Mouse (Mus musculus) c-Kit-positive CD71-positive TER-119-positive erythroid progenitor cells, embryonic 14.5 days (primary cell): ENCODE measurements around the gene Heph.
"Not testable (repeated sequence)": the region's sequence is repeated elsewhere in the genome, so short reads cannot be mapped to it uniquely, and the experiment has no call there.

Experiments
- DNase-seq: peaks from one replicate; pipeline ENCODE4 v3.0.0-alpha.2; 2013; ENCODE audit warnings: low spot score

The Heph gene

GRCm38 (mm10) chrX:96455149-96455548, at the start of gene Heph:
Heph (plus strand) TSS chrX:96455359.
- DNase-seq, result no peak

GRCm38 (mm10) chrX:96415351-96415750, 39.8 kb upstream of the Heph start:
- DNase-seq, result not testable (repeated sequence)

DNA sequence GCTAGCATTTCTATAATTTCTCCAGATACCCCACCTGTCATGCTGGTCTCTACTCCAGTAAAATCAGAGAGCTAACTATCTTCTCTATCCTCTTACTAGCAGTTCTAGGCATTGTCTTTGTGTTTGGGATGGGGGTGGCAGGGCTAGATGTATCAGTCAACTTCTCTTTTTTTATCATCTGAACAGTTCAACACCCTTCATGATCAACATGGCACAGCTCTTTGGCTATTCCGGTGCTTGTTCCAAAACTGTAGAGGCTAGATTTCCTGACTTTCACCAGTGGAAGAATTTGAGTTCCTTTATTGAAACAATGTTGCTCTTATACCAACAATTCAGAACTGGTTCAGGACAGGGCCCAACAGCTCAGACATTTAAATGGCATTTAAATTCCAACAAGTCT, 38.2 kb upstream of the Heph start:
- DNase-seq, result no peak

DNA sequence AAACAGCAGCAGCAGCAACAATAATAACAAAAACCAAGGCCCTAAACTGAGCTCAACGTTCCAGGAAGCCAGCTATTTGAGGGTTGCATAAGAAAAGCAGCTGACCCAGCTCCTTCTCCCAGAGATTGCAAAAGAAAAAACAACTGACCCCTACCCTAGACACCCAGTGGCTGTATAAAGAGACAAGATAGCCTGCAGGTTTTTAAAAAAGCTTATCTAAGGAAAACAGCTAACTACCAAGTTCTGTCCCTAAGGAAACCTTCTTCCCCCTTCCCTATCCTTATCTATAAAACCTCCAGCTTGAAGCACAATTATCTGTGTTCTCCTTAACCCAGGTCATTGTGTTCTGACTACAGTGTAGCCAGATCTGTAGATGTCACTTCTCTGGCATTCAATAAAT, 37.4 kb upstream of the Heph start:
- no peak for DNase-seq

GRCm38 (mm10) chrX:96419383-96419782, 35.8 kb upstream of the Heph start:
- DNase-seq, result no peak

GRCm38 (mm10) chrX:96456201-96456963, 1.2 kb downstream of the Heph start, which contains the start of gene Hsf3:
Hsf3 (minus strand) TSS chrX:96456294.
- no peak for DNase-seq

GRCm38 (mm10) chrX:96501580-96501979, 46.4 kb downstream of the Heph start:
- no peak for DNase-seq
